Mouse (Mus musculus) forebrain, postnatal 0 days (tissue): ENCODE data around the gene Mdm4. TPM values are rescaled to one million over a fixed set of nuclear protein-coding genes. Genes with fewer than 3 reads are reported as not detected.

Experiments
- ATAC-seq: fragments of 200-750 bp; cut with Nextera tagmentation; 2 replicates; pipeline ENCODE4 v1.8.0; 2017; ENCODE audit warnings: mild to moderate bottlenecking, moderate library complexity
- DNase-seq: peaks from one replicate; pipeline ENCODE4 v3.0.0-alpha.2; 2015
- H3K27ac ChIP-seq: fragments of 300-500 bp; sonication (generic); 2 replicates; pipeline ENCODE4 v1.5.1; 2014; ENCODE audit warnings: low read depth, mild to moderate bottlenecking, antibody characterized with exemption, low read length, moderate library complexity, mixed read lengths
- H3K27me3 ChIP-seq: fragments of 300-500 bp; sonication (generic); 2 replicates; pipeline ENCODE4 v1.6.1; 2014; ENCODE audit warnings: mild to moderate bottlenecking, low read length, mixed read lengths; ENCODE audit not compliant: insufficient read depth
- H3K36me3 ChIP-seq: fragments of 300-500 bp; sonication (generic); 2 replicates; pipeline ENCODE4 v1.6.1; 2014; ENCODE audit warnings: mild to moderate bottlenecking, moderate library complexity; ENCODE audit not compliant: insufficient read depth
- H3K4me1 ChIP-seq: fragments of 300-500 bp; sonication (generic); 2 replicates; pipeline ENCODE4 v1.6.1; 2014; ENCODE audit warnings: antibody characterized with exemption; ENCODE audit not compliant: insufficient read depth
- H3K4me2 ChIP-seq: fragments of 300-500 bp; sonication (generic); 2 replicates; pipeline ENCODE4 v1.6.1; 2014; ENCODE audit warnings: low read depth, mild to moderate bottlenecking, moderate library complexity
- H3K4me3 ChIP-seq: fragments of 300-500 bp; sonication (generic); 2 replicates; pipeline ENCODE4 v1.5.1; 2014; ENCODE audit warnings: low read depth, low read length, mixed read lengths
- H3K9ac ChIP-seq: fragments of 300-500 bp; sonication (generic); 2 replicates; pipeline ENCODE4 v1.6.1; 2014; ENCODE audit warnings: mild to moderate bottlenecking
- H3K9me3 ChIP-seq: fragments of 300-500 bp; sonication (generic); 2 replicates; pipeline ENCODE4 v1.6.1; 2016; ENCODE audit warnings: low read length
- CTCF ChIP-seq: sonication (generic); IDR thresholded peaks from 2 replicates; pipeline ENCODE4 v1.5.1; 2016; ENCODE audit warnings: antibody characterized with exemption, control low read depth, low read depth
- WGBS: fragments of 180-500 bp; shearing (Covaris S2); extraction: QIAGEN DNeasy Blood & Tissue Kit; methylation state at CpG from one replicate; pipeline ENCODE4 v1.1.7; 2014; 5-methylcytosine and 5-hydroxymethylcytosine counted together
- polyA plus RNA-seq: library from polyadenylated mRNA; unstranded; fragments of >200 nt; fragmentation: Nextera tagmentation; extraction: Ambion mirVana; gene quantifications from 2 replicates; pipeline ENCODE4 v1.2.1, GENCODE M21; 2015
- total RNA-seq: library from RNA; depleted of rRNA; stranded (reverse); fragments of >200 nt; gene quantifications from 2 replicates; pipeline ENCODE4 v1.2.3, GENCODE M21; 2014

Mdm4 gene
- total and polyA plus RNA-seq, 2 experiments from 2014 or later, result 27.4 to 74.8 TPM

DNA sequence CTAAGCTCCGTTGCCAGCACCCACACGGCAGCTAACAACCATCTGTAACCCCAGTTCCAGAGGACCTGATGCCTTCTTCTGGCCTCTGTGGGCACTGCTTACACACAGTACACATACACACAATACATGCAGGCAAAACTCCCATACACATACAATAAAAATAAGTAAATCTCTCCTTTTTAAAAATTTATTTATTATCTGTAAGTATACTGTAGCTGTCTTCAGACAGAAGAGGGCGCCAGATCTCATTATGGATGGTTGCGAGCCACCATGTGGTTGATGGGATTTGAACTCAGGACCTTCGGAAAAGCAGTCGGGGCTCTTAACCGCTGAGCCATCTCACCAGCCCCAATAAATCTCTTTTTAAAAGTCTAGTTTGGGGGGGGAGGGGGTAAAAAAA, 9.0 kb downstream of the Mdm4 start:
- Histone ChIP-seq H3K9ac (no peak overlapping the region), H3K27ac (no peak overlapping the region), H3K4me1 (no peaks in the 10 kb centered on the region), H3K4me2 (no peak overlapping the region), H3K27me3 (no peaks in the 10 kb centered on the region), H3K9me3 (no peaks in the 10 kb centered on the region), H3K36me3 (peaks cover 7% of the 10 kb centered on the region; the same call in 1 of the 2 replicates), H3K4me3 (no peak overlapping the region)
- peak; percentile 26; the same call in 1 of the 2 replicates for TF ChIP-seq CTCF
- DNase-seq (no peak), ATAC-seq (no peak)
- 96% methylated on average over 7 of the region's 7 CpGs for WGBS

GRCm38 (mm10) chr1:133020137-133020894, 10.0 kb downstream of the Mdm4 start:
- ATAC-seq (no peak), DNase-seq (no peak)
- Histone ChIP-seq H3K36me3 (peaks cover 10% of the 10 kb centered on the region; the same call in 1 of the 2 replicates), H3K9me3 (no peaks in the 10 kb centered on the region), H3K4me3 (no peak overlapping the region), H3K27me3 (no peaks in the 10 kb centered on the region), H3K4me1 (no peaks in the 10 kb centered on the region), H3K4me2 (no peak overlapping the region), H3K9ac (no peak overlapping the region), H3K27ac (no peak overlapping the region)
- WGBS, result 63% methylated on average over 3 of the region's 3 CpGs
- TF ChIP-seq CTCF, result no peak

- ATAC-seq (no peak), DNase-seq (no peak)
- peaks cover 16% of the 10 kb centered on the region for H3K36me3 ChIP-seq
- TF ChIP-seq CTCF, result no peak
- H3K27ac ChIP-seq, result no peak overlapping the region
- no peaks in the 10 kb centered on the region for H3K27me3 ChIP-seq
- no peaks in the 10 kb centered on the region for H3K9me3 ChIP-seq
- H3K4me1 ChIP-seq, result no peaks in the 10 kb centered on the region
- no peak overlapping the region for H3K9ac ChIP-seq
- H3K4me2 ChIP-seq, result no peak overlapping the region
- no peak overlapping the region for H3K4me3 ChIP-seq
Observed at GRCm38 (mm10) chr1:133019312-133019711, 11.0 kb downstream of the Mdm4 start.

DNA sequence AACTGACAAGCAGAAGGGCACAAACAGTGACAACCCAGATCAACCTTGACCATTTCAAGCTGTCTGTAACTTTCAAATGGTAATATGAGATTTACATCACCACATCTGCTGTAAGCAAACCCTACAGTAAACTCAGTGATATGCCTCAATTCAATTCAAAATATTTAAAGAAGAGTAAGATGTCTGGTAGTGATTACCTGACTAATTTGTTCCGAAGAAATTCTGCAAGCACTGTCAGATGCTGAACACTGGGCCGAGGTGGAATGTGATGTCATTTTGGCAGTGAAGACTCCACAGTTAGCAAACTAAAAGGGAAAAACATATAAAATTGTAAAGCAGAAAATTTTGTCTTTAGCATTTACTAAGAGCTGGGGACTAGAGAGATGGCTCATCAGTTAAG, 11.8 kb downstream of the Mdm4 start:
- Histone ChIP-seq H3K36me3 (peaks cover 19% of the 10 kb centered on the region), H3K4me3 (no peak overlapping the region), H3K9ac (no peak overlapping the region), H3K9me3 (no peaks in the 10 kb centered on the region), H3K27me3 (no peaks in the 10 kb centered on the region), H3K4me2 (no peak overlapping the region), H3K27ac (no peak overlapping the region), H3K4me1 (no peaks in the 10 kb centered on the region)
- 95% methylated on average over 2 of the region's 2 CpGs for WGBS
- no peak for TF ChIP-seq CTCF
- DNase-seq (no peak), ATAC-seq (no peak)

GRCm38 (mm10) chr1:133016775-133017428, 13.5 kb downstream of the Mdm4 start:
- DNase-seq (no peak), ATAC-seq (no peak)
- Histone ChIP-seq H3K4me3 (no peak overlapping the region), H3K4me1 (no peaks in the 10 kb centered on the region), H3K9ac (no peak overlapping the region), H3K27me3 (no peaks in the 10 kb centered on the region), H3K27ac (no peak overlapping the region), H3K9me3 (no peaks in the 10 kb centered on the region), H3K4me2 (no peak overlapping the region), H3K36me3 (peaks cover 19% of the 10 kb centered on the region)
- 96% methylated on average over 9 of the region's 9 CpGs for WGBS
- TF ChIP-seq CTCF, result no peak

DNA sequence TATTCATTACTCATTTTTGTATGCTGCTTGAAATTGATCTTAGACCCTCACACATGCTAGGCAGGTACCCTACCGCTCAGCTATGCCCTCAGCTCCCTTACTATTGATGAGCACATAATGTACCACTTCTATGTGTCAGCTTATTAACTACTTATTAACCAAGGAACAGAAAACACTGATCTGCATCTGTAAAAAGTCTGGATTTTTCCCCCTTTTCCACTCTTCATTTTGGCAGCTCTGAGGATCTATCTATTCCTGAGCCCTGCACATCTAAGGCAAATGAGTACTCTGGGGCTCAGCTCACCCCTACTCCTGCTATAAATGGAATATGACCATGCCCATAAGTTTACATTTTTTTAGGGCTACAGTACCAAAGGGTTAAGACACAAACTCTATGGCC, 16.2 kb downstream of the Mdm4 start:
- H3K36me3 ChIP-seq, result peaks cover 30% of the 10 kb centered on the region
- H3K27ac ChIP-seq, result no peak overlapping the region
- no peak for ATAC-seq
- H3K4me1 ChIP-seq, result no peaks in the 10 kb centered on the region
- no peaks in the 10 kb centered on the region for H3K9me3 ChIP-seq
- H3K4me3 ChIP-seq, result no peak overlapping the region
- no peak overlapping the region for H3K9ac ChIP-seq
- no peaks in the 10 kb centered on the region for H3K27me3 ChIP-seq
- 93% methylated on average over 1 of the region's 1 CpGs for WGBS
- no peak overlapping the region for H3K4me2 ChIP-seq
- no peak for TF ChIP-seq CTCF
- no peak for DNase-seq

- Histone ChIP-seq H3K36me3 (peaks cover 23% of the 10 kb centered on the region), H3K27ac (no peak overlapping the region), H3K9ac (no peak overlapping the region), H3K4me2 (no peak overlapping the region), H3K4me1 (no peaks in the 10 kb centered on the region), H3K4me3 (no peak overlapping the region), H3K9me3 (no peaks in the 10 kb centered on the region), H3K27me3 (no peaks in the 10 kb centered on the region)
- TF ChIP-seq CTCF, result no peak; the same call in 1 of the 2 replicates
- ATAC-seq (no peak), DNase-seq (no peak)
Observed at GRCm38 (mm10) chr1:133013331-133013730, 17.0 kb downstream of the Mdm4 start.
